Mouse (Mus musculus) layer of hippocampus, adult 8-10 months (tissue): Measurements from ENCODE around the gene Hesx1. TPM values are rescaled to one million over a fixed set of nuclear protein-coding genes. Genes with fewer than 3 reads are reported as not detected.
"Not testable (repeated sequence)": the region's sequence is repeated elsewhere in the genome, so short reads cannot be mapped to it uniquely, and the experiment has no call there.

Experiments used
- DNase-seq, 2 experiments: peaks; one replicate each; pipeline ENCODE4 v3.0.0; 2022; ENCODE audit warnings: low spot score in 2 of 2
- total RNA-seq, 4 experiments: library from RNA; stranded (reverse); gene quantifications; 2 replicates each; pipeline ENCODE4 v1.2.4; 2022

Hesx1 gene
- not detected for total RNA-seq

DNA sequence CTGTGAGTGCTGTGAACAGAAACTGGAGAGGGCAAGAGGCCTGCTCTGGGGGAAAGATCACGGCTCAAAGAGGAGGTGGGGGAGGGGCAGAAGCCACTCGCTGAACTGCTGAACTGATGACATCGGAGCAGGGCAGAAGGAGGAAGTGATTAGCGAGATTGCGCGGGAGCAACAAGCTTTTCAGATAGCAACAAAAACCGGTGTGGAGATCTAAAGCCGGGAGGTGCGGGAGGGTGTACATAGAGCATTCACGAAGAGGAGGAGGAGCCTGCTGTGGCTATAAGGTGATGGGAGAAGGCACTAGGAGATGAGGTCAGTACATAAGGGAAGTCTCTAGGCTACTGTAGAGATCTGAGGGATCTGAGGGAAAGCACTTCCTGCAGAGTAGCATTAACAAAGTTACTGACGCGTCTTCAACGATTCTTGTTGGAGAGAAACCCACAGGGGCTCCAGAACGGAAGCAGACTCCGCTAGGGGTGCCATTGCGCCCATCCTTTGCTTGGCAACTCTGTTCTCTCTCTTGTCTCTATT, at the start of gene Hesx1:
Hesx1 (plus strand) TSS at position 206 of the 531 bp plus-strand sequence.
- DNase-seq = no peak

DNA sequence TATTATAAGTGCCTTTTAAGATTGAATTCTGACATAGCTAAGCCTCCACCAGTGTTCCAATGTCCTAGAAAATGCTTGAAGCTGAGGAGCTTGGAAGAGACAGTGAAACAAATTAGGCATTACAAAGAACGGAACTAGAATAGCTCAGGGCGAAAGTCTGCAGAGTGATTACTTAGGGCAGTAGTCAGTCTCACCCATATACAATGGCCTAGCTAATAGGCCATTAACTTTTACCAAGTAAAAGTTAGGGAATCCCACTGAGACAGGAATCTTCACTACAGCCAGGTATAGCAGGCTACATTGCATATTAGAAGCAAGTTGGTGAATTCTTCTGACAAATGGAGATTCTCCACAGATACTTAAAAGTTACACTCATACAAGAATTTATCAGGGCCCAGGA, 38.1 kb upstream of the Hesx1 start:
- not testable (repeated sequence) for DNase-seq

DNA sequence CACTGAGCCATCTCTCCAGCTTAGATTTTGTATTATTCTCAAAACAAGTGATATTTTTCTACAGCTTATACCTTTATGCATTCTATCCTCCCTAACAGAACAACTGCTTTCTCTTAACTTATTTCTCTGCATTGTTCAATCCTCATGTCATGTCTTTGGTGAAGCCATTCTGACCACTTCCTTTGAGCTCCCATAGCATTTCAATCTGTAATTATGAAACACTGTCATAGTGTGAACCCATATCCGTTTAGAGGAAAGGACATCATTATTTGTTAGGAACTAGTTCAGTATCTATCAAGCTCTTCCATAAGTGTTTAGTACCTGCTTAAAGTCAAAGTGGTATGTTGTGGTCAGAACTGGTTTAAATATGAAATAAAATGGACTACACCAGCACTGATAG, 33.7 kb upstream of the Hesx1 start:
- DNase-seq = no peak

DNA sequence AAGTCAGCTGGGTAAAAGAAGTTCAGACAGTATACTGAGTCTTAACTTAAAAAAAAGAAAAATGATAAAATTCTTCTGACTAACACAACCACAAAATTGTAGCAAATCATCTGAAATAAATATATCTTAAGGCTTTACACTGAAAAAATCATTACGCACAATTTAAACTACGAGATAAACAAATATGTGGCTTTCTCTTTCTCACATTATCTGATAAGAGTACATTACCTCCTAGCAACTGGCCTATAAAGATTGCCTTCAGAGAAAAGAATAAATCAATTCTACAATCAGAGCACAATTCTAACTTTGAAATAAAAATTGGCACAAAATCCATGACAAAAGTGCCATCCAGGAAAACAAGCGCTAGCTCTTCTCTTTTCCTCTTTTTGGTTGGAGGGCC, 25.1 kb upstream of the Hesx1 start:
- DNase-seq = no peak

DNA sequence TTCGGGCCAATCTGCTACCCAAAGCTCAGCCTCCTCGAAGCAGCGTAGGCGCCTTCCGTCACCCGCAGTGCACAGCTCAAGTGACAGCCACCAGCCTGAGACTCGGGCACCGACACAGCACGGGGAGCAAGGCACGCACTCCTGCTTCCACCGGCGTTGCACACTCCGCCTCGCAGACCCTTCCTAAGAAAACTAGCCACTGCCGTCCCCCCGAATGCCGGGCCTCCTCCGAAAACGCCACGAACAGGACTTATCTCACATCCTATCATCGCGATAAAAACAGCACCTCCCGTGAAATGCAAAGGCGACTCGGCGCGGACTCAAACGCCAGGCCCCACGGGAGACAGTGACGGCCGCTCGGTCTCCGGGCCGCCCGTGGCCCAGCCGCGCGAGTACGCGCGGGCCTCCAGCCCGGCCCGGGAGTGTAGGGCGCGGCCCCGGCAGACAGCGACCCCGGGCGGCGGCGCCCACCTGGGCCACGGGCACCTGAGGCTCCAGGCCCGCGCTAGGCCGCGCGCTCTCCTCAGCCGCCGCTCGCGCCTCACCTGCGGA, 24.3 kb upstream of the Hesx1 start:
- DNase-seq = peak; percentile 54 to 72

DNA sequence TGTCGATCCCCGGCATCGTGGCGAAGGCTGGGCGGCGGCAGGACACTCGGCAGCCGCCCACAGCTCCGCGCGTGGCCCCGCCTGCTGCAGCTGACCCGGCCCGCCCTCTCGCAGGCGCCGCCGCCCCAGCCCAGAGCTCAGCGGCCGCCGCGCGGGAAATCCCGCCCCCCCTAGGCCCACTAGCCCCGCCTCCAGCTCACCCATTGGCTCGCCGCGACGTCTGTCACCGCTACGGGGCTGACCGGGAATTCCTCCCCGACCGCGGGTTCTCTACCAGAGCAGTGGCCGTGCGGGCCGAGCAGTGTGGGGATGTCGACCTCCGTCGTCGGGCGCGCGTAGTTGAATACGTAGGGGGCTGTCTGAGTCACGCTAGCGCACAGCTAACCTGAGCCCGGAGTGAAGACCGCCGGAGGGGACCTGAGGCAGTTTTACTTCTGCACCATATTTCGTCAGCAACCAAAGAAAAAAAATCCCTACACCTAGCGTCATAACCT, 23.7 kb upstream of the Hesx1 start:
- peak; percentile 87 to 94 for DNase-seq

DNA sequence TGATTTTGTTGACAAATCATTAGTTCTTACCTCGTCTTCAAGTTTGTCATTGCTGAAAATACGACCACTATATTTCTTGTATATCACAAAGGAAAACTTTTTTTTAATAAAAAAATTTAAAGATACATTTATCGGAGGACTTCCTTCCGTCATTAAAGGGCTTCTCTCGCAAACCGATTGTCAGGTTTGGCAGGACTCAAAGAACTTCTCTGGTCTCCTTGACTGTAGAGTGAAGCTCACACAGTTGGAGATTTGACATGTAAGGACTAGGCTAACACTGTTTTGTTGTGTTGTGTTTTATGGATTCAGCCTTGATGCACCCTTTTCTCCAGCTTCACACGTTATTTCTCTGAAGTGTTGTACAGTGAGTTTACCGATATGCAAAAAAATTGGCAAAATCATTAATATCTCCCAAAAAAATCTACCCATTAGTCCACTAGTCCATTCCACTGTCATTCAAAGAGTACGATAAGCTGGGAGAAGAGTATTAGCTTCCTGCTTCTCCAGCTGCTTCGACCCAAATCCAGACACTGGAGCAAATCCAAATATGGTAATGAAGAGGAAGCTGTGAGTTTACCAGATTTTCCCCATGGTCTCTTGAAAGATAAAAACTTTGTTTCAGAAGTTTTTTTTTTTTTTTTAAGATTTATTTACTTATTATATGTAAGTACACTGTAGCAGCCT, 23.0 kb upstream of the Hesx1 start, which contains the start of gene Appl1:
Appl1 (minus strand) TSS at position 127 of the 684 bp plus-strand sequence.
- no peak for DNase-seq

DNA sequence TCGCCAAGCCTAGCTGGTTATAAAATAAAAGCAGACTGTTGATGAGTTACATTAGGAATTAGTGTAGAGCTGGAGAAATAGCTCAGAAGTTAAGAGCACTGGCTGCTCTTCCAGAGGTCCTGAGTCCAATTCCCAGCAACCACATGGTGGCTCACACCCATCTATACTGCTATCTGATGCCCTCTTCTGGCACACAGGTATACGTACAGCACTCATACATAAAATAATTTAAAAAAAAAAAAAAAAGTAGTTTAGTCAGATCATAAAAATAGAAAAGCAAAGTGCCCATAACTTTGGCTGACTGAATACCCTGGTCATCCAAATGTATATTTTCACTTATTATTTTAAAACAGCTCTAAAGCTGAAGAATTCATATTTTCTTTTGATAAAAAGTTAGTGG, 21.1 kb upstream of the Hesx1 start:
- no peak for DNase-seq

DNA sequence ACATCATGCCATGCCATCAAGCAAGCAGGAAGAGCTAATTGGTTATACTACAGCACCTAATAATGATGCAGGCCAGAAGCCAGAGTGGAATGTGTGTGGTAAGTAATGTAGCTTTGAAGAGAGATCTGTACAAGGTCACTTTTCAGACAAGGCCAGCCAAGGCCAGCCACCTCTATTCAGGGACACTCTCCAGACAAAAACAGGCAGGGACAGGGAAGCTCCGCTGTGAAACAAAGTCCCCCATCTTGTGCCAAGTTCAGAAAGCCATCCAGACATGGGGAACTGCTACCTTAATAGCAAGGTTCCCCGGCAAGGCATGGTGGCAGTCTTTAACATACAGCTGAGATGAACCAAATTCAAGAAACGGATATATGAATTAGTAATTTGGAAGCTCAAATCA, 18.7 kb upstream of the Hesx1 start:
- DNase-seq = no peak

DNA sequence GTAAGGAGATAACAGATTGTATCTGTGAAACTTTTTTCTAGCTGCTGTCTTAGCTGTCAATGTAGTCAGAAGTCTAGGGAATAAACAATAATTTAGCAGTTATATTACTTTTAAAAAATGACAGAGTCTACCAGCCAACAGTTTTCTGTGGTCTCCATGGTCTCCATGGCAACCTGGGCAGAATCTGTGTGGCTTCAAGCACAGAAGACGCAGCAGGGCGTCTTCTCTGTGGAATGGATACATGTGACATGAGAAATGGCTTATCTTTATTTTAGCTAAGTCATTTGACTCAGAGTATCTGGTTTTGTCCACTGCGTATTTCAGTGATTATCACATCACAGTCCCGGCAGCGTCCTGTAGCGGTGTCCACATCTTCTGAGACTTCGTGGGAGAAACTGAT, 18.0 kb upstream of the Hesx1 start:
- DNase-seq = no peak

DNA sequence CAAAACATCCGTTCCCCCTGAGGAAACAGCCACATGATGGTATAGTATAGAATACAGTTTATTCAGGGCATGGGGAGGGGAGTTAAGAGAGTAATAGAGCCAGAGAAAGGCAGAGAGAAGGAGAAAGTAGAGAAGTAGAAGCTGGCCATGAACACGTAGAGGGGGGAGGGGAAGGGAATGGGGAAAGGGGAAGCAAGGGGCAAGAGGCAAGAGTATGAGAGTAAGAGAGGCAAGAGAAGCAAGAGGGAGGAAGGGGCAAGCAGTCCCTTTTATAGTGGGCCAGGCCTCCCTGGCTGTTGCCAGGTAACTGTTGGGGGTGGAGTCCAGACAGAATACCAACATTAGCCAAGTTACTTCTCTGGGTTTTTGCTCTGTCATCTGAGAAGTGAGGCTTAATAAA, 16.7 kb upstream of the Hesx1 start:
- no peak for DNase-seq

DNA sequence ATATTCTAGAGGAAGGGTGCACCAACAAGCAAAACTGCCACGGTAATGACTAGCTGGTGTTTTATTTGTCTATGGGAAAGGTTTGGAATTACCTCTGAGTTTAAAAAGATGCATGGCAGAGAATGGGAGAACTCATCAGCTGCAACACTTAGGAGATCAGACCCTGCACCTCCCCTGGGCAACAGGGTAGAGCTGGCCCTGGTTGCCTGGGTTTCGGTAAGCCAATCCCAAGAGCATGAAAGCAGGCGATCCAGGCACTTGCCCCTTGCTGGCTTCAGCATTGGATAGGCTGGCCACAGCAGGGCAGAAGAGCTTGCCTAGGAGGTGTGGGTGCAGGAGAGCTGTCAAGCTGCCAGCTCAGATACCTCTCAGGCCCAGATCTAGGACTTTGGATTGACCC, 14.4 kb upstream of the Hesx1 start:
- DNase-seq = no peak

DNA sequence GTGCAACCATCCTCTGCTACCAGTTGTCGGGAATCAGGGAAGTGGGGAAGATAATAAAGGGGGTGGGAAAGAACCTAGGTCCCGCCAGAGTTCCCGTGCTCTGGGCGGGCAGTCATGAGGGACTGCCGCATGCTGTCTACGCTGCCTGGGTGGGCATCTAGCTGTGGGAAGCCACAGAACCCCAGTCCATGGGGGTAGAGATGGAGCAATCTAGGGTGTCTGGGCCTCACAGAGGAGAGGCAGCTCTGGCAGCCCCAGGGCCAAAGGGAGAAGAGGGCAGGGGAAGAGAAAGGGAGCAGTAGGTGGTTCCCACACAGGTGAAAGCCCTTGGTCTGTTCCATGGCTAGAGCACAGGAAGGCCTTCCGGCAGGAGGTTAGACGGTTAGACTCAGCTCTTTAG, 13.2 kb upstream of the Hesx1 start:
- DNase-seq = no peak

DNA sequence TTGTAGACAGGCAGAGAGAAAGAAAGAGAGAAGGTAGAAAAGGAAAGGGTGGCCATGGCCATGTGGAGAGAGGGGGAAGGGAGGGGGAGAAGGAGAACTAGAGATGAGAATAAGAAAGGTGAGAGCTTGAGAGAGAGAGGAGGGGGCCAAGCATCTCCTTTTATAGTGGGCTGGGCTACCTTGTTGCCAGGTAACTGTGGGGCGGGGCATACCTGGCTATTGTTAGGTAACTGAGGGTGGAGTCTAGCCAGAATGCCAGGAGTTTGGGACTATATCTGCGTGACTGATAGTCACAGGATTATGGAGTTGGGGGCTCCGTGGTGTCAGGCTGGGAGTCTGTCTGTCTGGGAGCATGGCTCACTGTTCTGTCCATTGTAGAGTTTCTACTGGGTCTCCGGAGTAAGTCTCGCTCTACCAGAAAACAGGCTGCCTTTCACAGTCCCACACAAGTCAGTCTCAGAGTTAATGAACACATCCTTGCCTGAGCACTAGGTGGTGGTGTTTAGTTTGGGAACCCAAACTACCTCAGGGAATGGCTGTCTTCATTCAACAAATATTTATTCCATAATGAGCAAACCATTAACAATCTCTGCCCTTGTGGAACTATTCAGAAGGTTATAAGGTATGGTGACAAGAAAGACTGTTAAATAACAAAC, 12.6 kb upstream of the Hesx1 start:
- DNase-seq = no peak

DNA sequence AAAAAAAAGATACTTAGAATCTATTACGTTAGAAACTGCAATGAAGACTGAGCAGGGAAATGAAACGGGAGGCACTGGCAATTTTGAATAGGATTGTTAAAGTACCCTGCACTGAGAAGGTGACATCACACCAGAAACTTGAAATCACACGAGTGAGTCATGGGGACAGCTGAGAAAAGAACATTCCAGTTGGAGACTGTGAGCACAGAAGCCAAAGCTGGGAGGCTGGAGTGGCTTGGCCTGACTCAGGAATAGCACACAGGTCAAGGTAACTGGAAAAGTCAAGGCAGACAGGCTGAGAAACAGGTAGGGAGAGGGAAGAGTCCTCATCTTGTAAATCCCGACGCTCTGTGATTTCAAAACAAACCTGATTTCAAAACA, 12.1 kb upstream of the Hesx1 start:
- no peak for DNase-seq

DNA sequence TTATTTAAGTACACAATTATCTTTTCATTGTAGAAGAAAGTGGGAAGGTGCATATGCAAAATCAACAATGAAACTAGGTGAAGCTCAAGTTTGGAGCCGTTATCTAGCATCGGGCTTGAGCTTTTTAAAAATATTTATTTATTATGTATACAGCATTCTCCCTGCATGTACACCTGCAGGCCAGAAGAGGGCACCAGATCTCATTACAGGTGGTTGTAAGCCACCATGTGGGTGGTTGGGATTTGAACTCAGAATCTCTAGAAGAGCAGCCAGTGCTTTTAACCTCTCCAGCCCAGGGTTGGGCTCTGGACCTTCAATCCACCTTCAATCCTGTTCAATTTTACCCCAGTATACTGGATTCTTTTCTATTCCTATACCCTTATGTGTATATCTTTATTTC, 5.5 kb upstream of the Hesx1 start:
- DNase-seq = no peak

DNA sequence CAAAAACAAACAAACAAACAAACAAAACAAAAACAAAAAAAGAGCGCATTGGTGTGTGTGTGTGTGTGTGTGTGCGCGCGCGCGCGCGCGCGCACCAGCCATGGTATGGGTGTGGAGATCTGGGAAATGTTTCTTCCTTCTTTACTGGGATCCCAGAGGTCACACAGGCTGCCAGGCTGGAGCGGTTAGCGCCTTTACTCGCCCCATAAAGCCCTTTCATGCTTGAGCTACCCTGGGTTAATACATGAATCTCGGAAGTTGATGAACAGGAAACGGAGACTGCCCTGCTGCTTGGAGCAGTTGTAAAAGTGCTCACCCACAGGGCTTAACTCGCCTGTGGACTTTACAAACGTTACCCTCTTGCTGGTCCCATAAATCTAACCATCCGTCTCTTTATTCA, 2.6 kb upstream of the Hesx1 start:
- no peak for DNase-seq

DNA sequence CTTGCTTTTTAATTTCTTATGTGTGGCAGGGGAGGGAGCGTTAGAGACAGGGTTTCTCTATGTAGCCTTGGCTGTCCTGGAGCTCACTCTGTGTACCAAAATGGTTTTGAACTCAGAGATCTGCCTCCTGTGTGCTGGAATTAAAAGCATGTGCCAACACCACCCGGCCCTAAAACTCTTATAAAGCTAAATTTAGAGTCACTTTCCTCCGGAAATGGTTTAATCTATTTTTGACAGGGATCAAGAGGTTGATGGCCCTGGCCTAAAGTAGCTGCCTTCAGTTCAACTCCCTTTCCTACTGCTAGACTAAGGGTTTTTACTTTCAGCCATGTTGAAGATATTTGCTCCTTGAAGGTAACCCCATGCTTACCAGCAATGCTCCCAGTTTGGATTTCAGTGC, 789 bp upstream of the Hesx1 start:
- no peak for DNase-seq

DNA sequence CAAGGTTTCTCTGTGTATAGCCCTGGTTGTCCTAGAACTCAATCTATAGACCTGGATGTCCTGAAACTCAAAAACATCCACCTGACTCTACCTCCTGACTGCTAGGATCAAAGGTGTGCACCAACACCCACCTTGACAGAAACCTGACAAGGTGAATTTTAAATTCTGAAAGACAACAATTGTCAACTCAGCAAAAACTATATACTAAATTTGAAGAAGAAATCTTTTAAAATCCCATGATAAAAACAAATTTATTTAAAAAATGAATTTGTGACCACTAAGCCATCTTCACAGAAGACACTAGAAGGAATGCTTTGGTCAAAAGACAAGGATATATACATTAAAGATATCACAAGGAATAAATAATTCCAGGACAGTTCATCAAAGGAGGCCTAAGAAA, 2.0 kb downstream of the Hesx1 start:
- no peak for DNase-seq

DNA sequence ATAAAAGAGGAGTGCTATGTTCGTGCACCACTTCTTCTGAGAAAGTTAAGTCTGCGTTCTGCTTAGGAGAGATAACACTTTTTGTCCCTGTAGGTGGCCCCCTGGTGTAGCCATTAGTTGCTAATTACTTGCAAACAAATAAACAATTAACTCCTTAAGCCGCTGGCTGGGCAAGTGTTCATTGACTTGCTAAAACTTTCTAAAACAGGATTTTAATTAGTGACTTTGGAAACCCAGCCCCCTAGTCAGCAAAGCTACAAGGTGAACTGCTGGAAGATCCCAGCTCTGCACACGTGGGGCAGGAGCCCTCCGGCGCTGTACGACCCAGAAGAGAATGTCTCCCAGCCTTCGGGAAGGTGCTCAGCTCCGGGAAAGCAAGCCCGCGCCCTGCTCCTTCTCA, 6.2 kb downstream of the Hesx1 start:
- DNase-seq = no peak

DNA sequence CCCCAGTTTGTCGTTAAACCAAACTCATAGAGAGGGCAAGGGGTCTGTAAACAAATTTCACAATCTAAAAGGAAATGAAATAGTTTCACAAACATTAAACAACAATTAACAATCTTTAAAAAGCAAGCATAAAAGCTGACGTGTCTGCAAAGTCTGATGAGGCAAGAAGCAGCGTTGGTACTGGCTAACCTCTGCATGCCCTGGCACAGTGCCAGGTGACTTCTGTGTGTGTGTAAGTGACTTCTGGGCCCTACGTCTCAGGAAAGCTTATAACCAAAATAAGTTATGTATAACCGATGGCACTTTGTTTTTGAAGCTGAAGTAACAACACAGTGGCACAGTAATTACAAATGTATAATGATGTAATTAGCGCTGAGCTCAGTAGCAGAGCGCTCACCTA, 10.7 kb downstream of the Hesx1 start:
- no peak for DNase-seq

DNA sequence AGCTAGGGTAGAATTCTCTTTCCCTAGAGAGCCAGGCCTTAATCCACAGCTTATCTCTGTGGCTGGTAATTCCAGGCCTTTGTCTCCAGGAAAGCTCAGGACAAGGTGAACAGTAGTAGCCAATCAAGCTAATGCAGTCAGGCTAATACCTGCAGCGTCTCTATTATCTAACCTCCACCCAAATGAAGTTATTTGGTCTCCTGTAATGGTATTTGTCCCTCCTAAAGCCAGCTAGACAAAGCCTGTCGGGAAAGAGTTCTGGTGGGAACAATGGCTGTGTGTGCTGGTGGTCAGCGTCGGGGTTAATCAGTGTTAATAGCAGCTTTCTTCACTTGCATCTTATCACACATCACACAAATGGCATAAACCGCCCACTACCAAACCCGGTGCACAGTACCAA, 11.7 kb downstream of the Hesx1 start:
- no peak for DNase-seq

DNA sequence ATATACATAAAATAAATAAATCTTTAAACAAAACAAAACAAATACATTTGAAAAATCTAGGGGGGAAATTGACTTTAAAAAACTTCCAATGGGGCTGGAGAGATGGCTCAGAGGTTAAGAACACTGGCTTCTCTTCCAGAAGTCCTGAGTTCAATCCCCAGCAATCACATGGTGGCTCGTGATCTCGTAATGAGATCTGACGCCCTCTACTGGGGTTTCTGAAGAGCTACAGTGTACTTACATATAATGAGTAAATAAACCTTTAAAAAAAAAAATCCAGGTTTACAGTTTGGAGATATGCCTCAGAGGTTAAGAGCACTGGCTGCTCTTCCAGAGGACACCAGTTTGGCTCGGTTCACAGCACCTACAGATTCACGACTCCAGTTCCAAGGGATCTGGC, 17.3 kb downstream of the Hesx1 start:
- DNase-seq = no peak
